Mouse (Mus musculus) adrenal gland, adult 10 weeks (tissue): ENCODE measurements around the gene Ak6. TPM values are rescaled to one million over a fixed set of nuclear protein-coding genes. Genes with fewer than 3 reads are reported as not detected.

ENCODE experiments used
- polyA plus RNA-seq: library from polyadenylated mRNA; stranded (reverse); fragments of 350-450 nt; fragmentation: Illumina TruSeq; extraction: RNeasy Lipid Tissue Mini Kit (QIAGEN cat#74804); gene quantifications from one replicate; pipeline ENCODE4 v1.2.3, GENCODE M21; 2014; ENCODE audit warnings: low read depth, low replicate concordance

Gene Ak6
- polyA plus RNA-seq, result 209 TPM

DNA sequence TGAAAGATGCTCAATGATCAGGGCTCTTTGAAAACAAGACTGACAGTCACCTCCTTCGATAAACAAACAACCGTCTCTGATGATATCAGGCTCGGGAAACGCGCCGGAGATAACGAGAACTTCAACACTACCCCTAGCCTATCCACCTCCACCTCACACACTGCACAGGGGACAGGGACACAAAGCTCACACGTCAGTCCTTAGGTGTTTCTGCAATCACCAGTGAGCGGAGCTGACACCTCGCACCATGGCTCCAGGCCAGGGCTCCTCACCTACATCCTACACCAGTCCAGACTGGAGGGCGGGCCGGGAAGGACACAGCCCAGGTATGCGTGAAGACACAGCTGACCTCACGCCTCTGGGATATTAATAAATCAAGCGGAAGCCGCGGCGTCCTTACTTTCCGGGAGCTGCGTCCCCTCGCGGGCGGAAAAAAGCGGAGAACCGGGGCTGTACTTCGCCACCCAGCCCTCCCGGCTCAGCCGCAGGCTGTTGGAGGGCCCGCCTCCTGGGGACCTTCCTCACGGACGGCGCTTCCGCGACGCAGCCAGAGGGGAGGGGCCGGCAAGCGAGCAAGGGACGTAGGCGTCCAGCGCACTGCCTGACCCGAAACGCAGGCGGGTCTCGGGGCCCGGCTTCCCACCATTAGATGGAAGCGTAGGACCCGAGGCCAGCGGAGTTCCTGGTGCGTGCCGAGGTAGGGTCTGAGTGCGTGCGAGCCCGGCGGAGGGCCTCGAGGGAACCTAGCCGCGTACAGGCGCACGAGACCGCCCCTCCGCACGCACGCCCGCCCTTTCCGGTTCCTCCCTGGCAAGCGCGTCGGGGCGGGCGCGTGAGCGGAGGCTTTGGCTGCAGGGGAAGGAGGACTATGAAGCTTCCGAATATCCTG is at the start of gene Ak6, which contains the start of gene Rad17:
Ak6 (plus strand) TSS at position 430 of the 889 bp plus-strand sequence.
Rad17 (minus strand) TSS at position 502 of the 889 bp plus-strand sequence.

DNA sequence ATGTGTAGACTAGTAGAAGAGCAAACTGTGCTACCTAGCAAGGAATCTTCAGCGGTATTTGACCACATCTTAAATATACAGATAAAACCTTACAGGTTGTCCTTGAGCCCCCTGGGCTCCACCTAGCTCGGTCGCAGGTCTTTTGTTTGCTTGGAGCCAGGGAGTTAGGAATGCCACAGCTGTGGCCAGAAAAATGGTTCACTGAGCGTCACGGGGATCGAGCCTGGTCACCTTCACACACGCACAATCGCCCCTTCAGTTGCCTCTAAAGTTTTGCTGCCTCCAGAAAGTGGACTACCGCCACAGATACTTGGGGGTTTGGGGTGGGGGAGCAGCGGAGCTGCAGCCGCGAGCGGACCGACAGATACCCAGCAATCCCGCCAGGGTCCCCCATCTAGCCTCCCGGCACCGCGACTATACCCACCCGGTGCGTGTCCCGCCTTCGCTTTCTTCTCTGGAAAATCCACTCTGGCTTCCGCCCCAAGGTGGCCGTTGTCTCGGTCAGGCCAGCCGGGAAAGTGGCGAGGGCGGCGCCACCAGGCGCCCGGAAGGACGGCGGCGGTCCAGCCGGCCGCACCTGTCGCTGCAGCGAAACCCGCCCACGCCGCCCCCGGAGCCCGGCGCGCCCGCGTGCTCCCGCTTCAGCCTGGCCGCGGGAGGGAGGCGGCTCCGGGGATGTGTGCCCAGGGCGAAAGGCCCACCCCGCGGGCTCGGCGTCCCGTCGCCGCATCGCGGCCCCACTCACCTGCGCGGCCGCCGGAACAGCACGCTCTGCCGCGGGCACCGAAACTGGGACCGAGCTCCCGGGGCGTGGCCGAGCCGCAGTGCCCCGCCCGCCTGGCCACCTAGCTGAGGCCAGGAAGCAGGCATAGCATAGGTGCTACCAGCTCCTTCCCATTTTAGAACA is 34.3 kb upstream of the Ak6 start, which contains the start of gene Marveld2:
Marveld2 (minus strand) TSS at position 791 of the 907 bp plus-strand sequence.

DNA sequence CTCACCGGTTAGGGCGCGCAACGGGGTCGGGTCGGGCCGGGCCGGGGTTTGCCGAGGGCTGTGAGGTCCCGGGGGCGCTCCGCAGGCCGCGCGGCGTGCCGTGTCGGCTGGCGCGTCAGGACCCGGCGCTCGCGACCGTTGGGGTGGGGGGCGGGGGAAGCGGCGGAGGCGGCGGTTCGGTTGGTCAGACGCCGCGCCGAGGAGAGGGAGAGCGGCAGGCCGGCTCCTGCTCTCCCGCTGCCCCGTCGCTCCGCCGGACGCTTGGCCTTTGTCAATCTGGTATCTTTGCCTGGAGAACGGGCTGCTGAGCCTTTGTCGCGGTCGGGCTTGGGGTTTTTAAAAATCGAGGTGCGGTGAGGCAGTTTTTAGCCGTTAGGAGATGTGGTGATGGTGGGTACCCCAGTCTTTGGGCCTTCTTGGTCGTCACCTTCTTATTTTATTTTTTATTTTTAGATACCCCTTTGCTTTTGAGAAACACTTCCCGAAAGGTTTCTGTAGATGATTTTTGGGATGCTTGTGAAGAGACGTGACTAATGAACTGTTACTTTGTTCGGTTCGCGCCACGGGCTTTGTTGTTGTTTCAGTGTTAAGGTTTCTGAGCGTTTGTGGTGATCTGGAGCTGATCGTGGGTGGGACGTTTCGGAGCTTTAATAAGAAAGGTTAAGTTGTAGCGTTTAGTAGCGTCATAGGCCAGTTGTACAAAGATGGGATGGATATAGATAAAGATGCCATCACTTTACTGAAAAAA is 834 bp downstream of the Ak6 start, which contains the start of gene Taf9:
Taf9 (plus strand) TSS at position 141 of the 748 bp plus-strand sequence.

DNA sequence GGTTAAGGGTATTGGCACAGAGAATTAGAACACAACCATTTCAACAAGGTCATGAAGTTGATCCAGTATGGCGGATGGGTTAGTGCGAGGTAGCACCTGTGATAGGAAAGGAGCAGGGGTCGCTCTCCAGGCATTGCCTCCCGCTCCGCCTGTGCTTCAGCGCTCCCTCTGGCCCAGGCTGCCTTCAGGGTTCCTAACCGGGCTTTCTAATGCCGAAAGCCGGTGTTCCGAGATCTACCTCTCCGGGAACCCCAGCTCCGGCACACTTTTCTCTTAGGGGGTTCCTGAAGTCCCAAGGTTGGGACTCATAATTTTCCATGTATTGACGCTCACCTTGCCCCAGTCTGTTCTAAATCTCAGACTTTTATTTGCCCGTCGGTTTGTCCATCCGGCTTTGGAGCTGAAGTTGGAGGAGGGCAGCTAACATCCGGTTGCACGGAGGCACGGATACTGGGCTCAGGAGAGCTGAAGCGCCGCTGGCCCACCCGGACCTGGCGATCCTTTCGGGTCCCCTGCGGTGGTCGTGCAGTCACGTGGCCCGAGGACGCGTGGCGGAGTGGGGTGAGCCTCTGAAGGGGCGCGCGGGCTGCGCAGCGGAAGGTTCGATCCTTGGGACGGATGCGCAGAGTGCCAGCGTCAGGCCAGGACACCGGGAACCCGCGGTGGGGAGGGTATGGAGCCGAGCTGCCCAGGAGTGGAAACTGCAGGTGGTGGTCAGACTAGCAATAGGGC is 18.7 kb downstream of the Ak6 start, which contains the start of gene Ccdc125:
Ccdc125 (plus strand) TSS at position 427 of the 732 bp plus-strand sequence.

Other genes starting within 250 kb of the Ak6 start
- gene Naip1, start 198.1 kb upstream of the Ak6 start, polyA plus RNA-seq, result not detected
- gene Gtf2h2, start 158.4 kb upstream of the Ak6 start, polyA plus RNA-seq, result 65.0 TPM
- gene Ocln, start 98.3 kb upstream of the Ak6 start, polyA plus RNA-seq, result 9.4 TPM
- 0.17 TPM for gene Marveld2, start 34.0 kb upstream of the Ak6 start, polyA plus RNA-seq
- gene Rad17, start 72 bp downstream of the Ak6 start, polyA plus RNA-seq, result 72.3 TPM
- 4.7 TPM for gene Taf9, start 600 bp downstream of the Ak6 start, polyA plus RNA-seq
- gene Ccdc125, start 18.7 kb downstream of the Ak6 start, polyA plus RNA-seq, result 1.6 TPM
- 55.3 TPM for gene Cdk7, start 80.0 kb downstream of the Ak6 start, polyA plus RNA-seq
- gene Mrps36, start 93.7 kb downstream of the Ak6 start, polyA plus RNA-seq, result 145 TPM
- 3.3 TPM for gene Cenph, start 124.9 kb downstream of the Ak6 start, polyA plus RNA-seq
- 8.5 TPM for gene Ccnb1, start 135.6 kb downstream of the Ak6 start, polyA plus RNA-seq
- gene Slc30a5, start 182.4 kb downstream of the Ak6 start, polyA plus RNA-seq, result 157 TPM